Mouse (Mus musculus) B cell, adult 62 days (primary cell): Measurements from ENCODE around the gene Nanog. TPM values are rescaled to one million over a fixed set of nuclear protein-coding genes. Genes with fewer than 3 reads are reported as not detected.

Experiments used
- total RNA-seq: library from RNA; stranded (reverse); gene quantifications from 4 replicates; pipeline ENCODE4 v1.2.4, GENCODE M21; 2023

Gene Nanog
- total RNA-seq: not detected in 4 replicates

DNA sequence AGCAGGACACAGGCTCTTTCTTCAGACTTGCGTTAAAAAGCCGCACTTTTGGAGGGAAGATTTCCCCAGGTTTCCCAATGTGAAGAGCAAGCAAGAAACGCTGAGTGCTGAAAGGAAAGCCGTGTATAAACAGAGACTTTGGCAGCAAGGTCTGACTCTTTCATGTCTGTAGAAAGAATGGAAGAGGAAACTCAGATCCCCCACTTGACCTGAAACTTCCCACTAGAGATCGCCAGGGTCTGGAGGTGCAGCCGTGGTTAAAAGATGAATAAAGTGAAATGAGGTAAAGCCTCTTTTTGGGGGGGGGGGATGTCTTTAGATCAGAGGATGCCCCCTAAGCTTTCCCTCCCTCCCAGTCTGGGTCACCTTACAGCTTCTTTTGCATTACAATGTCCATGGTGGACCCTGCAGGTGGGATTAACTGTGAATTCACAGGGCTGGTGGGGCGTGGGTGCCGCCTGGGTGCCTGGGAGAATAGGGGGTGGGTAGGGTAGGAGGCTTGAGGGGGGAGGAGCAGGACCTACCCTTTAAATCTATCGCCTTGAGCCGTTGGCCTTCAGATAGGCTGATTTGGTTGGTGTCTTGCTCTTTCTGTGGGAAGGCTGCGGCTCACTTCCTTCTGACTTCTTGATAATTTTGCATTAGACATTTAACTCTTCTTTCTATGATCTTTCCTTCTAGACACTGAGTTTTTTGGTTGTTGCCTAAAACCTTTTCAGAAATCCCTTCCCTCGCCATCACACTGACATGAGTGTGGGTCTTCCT lies at the start of gene Nanog:
Nanog (plus strand) TSS at position 454 of the 765 bp plus-strand sequence.

Other genes starting within 250 kb of the Nanog start
- gene Rimklb, start 208.7 kb upstream of the Nanog start, total RNA-seq: not detected in 4 replicates
- gene Mfap5, start 201.6 kb upstream of the Nanog start, total RNA-seq: not detected in 4 replicates
- gene Aicda, start 153.7 kb upstream of the Nanog start, total RNA-seq: 0.22 to 1.0 TPM (median 0.68 TPM) in 4 replicates
- 69.3 to 92.7 TPM (median 75.8 TPM) in 4 replicates for gene Apobec1, start 105.0 kb upstream of the Nanog start, total RNA-seq
- gene Gdf3, start 97.4 kb upstream of the Nanog start, total RNA-seq: not detected in 4 replicates
- gene Dppa3, start 81.1 kb upstream of the Nanog start, total RNA-seq: not detected in 4 replicates
- 45.2 to 48.3 TPM (median 46.5 TPM) in 4 replicates for gene Slc2a3, start 94.2 kb downstream of the Nanog start, total RNA-seq
- 53.6 to 58.7 TPM (median 57.0 TPM) in 4 replicates for gene Foxj2, start 112.4 kb downstream of the Nanog start, total RNA-seq
- not detected in 4 replicates for gene C3ar1, start 148.7 kb downstream of the Nanog start, total RNA-seq
- gene Necap1, start 167.0 kb downstream of the Nanog start, total RNA-seq: 98.1 to 106 TPM (median 104 TPM) in 4 replicates
- 0.47 to 1.5 TPM (median 1.2 TPM) in 4 replicates for gene Clec4a1, start 214.4 kb downstream of the Nanog start, total RNA-seq
- gene Clec4a3, start 245.0 kb downstream of the Nanog start, total RNA-seq: 2.6 to 6.2 TPM (median 5.0 TPM) in 4 replicates